Mouse (Mus musculus): ENCODE data around the gene Gstm7.

DNA sequence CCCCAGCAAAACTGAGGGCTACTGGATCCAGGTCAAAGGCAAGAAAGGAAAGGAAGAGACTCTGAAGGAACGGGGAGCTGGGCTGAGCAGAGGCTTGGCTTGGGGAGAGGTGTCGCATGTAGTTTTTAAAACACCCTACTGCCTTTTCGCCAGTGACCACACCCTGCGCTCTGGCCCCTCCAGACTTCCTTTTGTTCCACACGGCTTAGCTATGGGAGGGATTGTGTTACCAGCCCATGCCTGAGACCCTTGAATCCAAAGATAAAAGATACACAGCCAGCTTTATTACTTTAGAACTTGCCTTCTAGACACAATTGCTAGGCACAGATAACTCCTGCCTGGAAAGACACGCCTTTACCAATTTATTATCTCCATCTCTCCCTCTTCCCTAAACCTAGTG, 25.7 kb downstream of the Gstm7 start:
- TF ChIP-seq ZC3H11A (IDR thresholded peaks at IDR 0.05; ENCODE audit: borderline replicate concordance, low read depth, low read length) (no peak), CHD2 (IDR thresholded peaks at IDR 0.05; ENCODE audit: low read depth, low read length) (no peak)
